8 mouse cellular contexts compared by ENCODE assay signal in genomic region chr4:108937848-108938771, GRCm38 (mm10). TPM values are rescaled to one million over a fixed set of nuclear protein-coding genes. Genes with fewer than 3 reads are reported as not detected.
DNase-seq lines count a peak whose midpoint lies in the region; ATAC-seq and TF ChIP-seq lines count a peak whose summit lies in the region.

No protein-coding gene starts in this region.

- H3K36me3 ChIP-seq in forebrain, postnatal 0 days (ENCODE audit: insufficient read depth), result 0 out of 2 replicates have a peak, but pooled peaks cover 2% of the 10 kb centered on the region

- H3K4me3 ChIP-seq in forebrain, postnatal 0 days (ENCODE audit: low read depth, low read length), result no peak overlapping the region

- H3K4me2 ChIP-seq in forebrain, postnatal 0 days (ENCODE audit: low read depth), result no peak overlapping the region

- no peak for DNase-seq in frontal cortex, postnatal 25 days (ENCODE audit: low spot score in 2 of 2)
- DNase-seq in cerebellum, adult 11-12 months, result peak; percentile 68
- DNase-seq in forebrain, postnatal 0 days, result peak; percentile 41
- peak; percentile 74 for DNase-seq in left cerebral cortex, postnatal 4 days
- DNase-seq in ovary, postnatal 10 days (ENCODE audit: low spot score), result no peak
- no peak for DNase-seq in adrenal gland, adult 2 months
- no peak for DNase-seq in adrenal gland, postnatal 4 days (ENCODE audit: low spot score in 2 of 2)

- no peak overlapping the region for H3K9ac ChIP-seq in forebrain, postnatal 0 days

- H3K27ac ChIP-seq in forebrain, postnatal 0 days (ENCODE audit: low read depth, low read length), result peak overlapping the region; percentile 47; the same call in 1 of the 2 replicates

- H3K4me1 ChIP-seq in forebrain, postnatal 0 days (ENCODE audit: insufficient read depth), result no peaks in the 10 kb centered on the region; the same call in 1 of the 2 replicates

- 43% methylated on average over 12 of the region's 12 CpGs for WGBS in forebrain, postnatal 0 days

- ATAC-seq in frontal cortex, adult (ENCODE audit: low TSS enrichment), result peak; percentile 68
- peak; percentile 53; the same call in 1 of the 2 replicates for ATAC-seq in forebrain, postnatal 0 days

- intact Hi-C loops in left cerebral cortex, postnatal 4 days (cut with DNase I), result no loop called here

- H3K27me3 ChIP-seq in forebrain, postnatal 0 days (ENCODE audit: insufficient read depth, low read length), result no peaks in the 10 kb centered on the region

- H3K9me3 ChIP-seq in forebrain, postnatal 0 days (ENCODE audit: low read length), result no peaks in the 10 kb centered on the region

- no peak for TF ChIP-seq CTCF in forebrain, postnatal 0 days (IDR thresholded peaks at IDR 0.05; ENCODE audit: low read depth)

RNA-seq across cellular contexts. Expression of gene Rab3b, which starts 59.2 kb away (rescaled TPM):
- total RNA-seq in forebrain, postnatal 0 days (2014; rRNA removed), result 70.2 and 86.2 TPM in 2 replicates
- 287 and 298 TPM in 2 replicates for polyA plus RNA-seq in forebrain, postnatal 0 days (2015; fragmentation: Nextera tagmentation; extraction: Ambion mirVana)
- 100 to 1,000 TPM; 133 to 134 TPM for total RNA-seq in left cerebral cortex, postnatal 4 days (2021)
- total RNA-seq in adrenal gland, adult 2 months (2021), result 10 to 100 TPM; 38.6 to 51.5 TPM
- 41.6 and 46.6 TPM in 2 replicates for polyA plus RNA-seq in adrenal gland, adult 2 months (2012; rRNA removed)
- 10 to 100 TPM; 71.4 to 76.1 TPM for total RNA-seq in adrenal gland, postnatal 4 days (2021)

Comparison
In these comparisons a context has a peak if more than half of its experiments do, and no peak if none do; other contexts are left out.
1. DNase-seq: peak in cerebellum, adult 11-12 months (single experiment), forebrain, postnatal 0 days (single experiment) and left cerebral cortex, postnatal 4 days (single experiment); none in frontal cortex, postnatal 25 days (0 of 2), ovary, postnatal 10 days (single experiment), adrenal gland, adult 2 months (single experiment) and adrenal gland, postnatal 4 days (0 of 2).